Mouse (Mus musculus) urinary bladder, postnatal 4 days (tissue): ENCODE measurements at regions not wholly inside any gene's neighbourhood (a gene's known extent, or its start where the extent isn't known, plus 50 kb on each side); places are given as distances from the start of the nearest gene placed in this dataset.
A peak's percentile ranks its signal among the peaks of the same experiment; 100 is the strongest.

ENCODE experiments used
- DNase-seq, 2 experiments: peaks; one replicate each; pipeline ENCODE4 v3.0.0; 2021 to 2022; ENCODE audit warnings: low spot score in 2 of 2

DNA sequence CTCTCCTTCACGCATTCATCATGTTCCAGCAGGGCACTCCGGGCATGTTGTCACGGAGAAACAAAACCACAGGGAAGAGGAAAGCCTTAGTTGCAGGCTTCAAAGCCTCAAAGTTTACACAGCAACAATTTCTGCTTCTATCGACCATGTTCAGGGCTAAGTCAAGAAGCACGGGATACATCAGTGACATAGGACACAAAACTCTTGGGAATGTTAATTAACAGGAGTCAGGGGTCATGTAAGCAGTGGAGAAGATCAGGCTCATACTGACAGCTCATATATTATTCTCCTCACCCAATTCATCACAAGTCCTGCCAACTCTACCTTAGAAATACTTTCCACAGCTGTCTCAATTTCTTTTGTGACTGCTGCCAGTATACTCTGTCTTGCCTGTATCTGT is 133.0 kb upstream of the Btbd3 start:
- DNase-seq, result no peak

DNA sequence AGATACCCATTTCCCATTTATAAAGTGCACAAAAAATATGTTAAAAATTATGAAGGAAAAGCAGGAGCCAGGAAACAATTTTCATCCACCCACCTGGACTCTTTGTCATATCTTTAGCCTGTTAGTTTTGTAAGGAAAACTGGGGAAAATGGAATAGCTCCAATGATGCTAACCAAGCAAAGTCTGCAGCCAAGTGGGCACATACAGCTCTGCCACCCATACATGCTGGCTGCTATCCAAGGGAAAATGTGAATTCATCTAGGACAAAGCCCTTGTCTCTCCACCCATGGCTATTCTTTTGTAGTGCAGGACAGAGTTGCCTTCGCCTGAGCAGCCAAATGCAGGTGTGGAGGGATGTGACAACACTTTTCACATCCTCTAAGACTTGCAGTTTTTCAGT is 135.5 kb upstream of the Btbd3 start:
- DNase-seq, result no peak

DNA sequence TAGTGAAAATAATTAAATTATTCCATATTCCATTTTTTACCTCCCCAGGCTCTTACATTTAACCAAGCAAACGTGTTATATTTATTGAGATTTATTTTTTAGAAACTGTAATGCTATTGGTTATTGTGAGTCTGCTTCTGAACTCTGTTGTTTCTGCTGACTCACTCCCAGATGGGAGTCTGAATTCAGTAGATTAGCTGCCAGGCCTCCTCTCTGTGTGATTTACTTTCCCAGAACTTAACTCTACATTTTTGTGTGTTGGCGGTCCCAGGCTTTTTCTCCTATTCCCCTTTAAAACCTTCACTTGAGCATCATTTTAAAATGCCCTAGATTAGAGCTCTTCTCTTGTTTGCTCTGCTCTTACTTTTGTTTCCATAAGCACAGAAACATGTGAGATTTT is 136.2 kb upstream of the Btbd3 start:
- no peak for DNase-seq

DNA sequence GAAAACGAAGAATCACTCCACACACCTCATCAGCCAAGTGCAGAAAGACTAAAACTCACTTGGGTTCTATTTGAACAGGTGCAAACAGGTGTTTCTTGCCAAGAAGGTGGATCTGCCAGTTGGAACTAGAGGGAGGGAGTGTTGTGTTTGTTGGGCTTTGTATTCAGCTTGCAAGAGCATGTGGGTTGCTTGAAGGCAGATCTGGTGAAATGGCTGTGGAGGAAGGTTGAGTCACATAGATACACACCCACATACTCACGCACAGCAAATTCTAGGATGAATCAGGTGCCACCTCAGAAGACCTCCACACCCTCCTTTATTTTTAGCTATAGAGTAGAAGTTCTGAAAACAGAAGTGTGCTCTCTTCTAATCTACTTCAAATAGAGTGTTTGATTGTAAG is 156.6 kb upstream of the Btbd3 start:
- DNase-seq, result no peak

DNA sequence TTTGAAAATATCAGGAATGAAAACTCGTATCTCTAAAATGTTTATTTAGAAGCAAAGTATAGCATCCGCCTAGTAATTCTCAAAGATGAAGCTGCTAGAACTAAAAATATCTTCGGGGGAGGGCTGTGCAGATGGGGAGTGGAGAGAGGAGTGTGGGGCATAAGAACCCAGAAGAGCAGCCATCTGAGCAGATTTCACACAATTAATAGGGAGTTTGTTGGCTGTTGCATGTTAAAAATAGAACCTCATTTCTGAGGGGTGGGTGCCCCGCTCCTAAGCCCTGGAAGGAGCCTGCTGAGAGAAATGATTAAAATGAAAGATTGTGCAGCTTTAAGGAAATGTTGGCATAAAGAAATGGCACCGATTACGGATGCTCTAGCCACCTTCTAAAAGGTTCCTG is 171.0 kb upstream of the Btbd3 start:
- DNase-seq, result no peak

DNA sequence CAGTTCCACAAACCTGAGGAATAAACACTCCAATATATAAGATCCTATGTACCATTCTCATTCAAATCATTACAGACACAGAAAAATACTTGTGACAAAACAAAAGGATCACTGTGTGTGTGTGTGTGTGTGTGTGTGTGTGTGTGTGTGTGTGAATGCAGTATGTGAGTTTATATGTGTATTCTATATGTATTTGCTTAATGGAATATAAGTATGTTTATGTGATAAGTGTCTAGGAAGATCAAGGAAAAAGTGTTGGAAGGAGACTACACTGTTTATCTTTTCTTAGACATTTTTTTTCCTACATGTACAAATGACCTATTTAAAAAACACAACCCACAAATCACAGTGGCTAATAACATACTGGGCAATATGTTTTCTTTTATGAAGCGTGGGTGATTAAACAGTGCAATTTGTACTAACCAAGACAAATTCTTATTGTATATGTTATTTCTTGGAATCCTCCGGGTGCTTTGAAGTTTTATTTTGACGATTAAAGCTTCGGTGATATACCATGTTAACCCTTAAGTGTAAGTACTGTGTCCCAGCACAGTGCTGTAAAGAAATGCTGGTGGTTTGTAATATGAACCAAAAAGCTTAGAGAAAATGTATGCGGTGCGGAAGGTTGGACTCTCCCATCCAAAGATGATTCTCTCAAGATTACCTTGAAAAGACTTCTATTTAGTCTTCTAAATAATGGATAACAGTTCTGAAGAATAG is 171.6 kb upstream of the Btbd3 start:
- no peak for DNase-seq

DNA sequence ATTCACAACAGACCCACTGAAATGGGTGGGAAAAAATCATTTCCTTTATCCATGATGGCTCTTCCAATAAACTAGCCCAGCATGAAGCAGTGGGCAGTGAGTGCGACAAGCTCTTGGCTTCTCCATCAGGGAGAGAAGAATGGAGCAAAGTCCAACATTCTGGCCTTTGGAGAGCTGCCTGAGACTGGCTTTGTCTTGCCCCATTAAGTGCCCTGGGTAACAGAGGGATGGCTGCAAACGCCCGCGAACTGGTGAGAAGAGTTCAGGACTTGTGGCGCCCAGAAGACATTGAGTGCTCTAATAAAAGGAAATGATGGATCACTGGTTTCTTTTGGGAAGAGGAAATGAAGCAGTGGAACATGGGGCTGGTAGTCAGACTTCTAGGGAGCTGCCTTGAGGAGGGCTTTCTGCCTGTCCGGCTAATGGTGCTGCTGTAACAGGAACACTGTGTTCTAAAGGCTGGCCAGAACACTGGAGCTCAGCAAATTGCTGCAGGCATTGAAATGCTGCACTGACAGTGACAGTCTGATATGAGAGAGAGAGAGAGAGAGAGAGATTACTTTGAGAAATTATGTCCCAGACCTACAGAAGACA is 182.2 kb upstream of the Btbd3 start:
- no peak for DNase-seq

DNA sequence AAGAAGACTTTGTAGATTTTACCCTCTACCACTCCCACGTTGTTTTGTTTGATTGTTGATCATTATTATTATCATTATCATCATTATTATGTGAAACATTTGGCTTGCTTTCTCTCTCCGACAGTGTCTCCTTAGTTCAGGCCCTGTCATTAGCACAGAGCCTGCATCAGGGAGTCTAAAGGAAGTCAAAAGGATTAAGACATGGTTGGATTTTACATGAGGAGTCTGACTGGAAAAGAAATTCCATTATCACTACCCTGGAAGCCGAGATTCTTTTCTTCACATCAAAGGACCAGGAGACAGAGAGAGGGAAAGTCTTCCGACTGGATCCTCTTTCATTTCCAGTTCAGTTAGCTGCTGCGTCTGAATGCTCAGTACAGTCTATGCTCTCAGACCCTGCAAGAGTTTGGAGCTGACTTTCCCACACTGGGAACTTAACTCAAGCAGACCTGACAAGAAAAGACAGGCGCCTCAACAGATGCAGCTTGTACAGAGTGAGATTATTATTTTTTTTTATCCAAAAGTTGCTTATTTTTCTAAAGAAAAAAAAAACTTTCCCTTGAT is 184.1 kb upstream of the Btbd3 start:
- DNase-seq, result no peak

DNA sequence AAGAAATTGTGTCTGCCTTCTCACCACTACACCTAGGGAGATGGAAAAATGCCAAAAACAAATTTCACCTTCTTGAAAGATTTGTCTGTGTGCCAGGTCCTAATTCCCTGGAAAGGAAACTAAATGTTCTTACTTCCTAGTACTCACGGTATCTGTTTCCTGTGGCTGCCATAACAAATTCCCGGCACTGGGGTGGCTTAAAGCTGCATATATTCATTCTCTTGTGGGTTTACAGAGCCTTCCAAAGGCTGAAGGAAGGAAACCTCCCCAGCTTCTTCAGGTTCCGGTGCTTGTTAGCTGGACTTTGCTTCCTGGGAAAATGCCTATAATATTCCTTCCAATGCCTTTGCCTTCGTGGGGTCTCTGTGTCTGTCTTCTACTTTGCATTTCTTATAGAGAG is 203.3 kb upstream of the Btbd3 start:
- no peak for DNase-seq

DNA sequence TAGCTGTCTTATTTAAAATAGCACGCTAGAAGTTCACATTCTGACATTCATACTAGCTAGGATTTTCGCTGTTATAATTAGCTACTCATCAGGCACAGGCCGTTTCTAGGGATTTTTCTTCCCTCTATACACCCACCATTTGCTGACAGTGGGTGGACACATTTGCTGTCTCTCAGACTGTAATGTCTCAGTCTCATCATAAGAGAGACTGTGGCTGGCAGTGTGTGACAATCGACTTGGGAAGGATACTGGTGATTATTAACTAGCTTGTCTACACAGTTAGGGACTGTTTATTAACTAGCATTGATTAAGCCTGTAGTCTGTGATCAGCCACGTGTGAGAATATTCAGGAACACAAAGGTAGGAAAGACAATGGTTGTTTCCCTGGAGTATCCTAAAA is 208.0 kb upstream of the Btbd3 start:
- DNase-seq, result no peak

DNA sequence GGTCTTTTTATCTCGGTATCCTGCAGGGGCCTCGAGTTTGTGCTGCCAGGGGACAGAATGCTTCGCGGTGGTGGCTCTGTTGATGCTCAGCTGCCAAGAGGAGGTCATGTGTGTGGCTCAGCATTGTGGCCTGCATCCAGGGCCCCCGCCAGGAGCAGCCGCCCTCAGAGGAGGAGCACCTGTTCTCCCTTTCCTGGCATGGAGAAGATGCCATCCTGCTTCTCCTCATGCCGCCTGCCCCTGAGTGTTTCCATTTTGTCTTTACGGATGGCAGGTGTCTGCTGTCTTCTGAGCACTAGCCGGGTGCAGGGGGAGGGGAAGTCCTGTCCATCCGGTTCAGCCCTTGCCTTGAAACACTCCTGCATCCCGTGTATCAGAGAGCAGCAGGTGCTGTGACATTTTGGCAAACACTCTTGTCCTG is 208.6 kb upstream of the Btbd3 start:
- DNase-seq, result no peak

DNA sequence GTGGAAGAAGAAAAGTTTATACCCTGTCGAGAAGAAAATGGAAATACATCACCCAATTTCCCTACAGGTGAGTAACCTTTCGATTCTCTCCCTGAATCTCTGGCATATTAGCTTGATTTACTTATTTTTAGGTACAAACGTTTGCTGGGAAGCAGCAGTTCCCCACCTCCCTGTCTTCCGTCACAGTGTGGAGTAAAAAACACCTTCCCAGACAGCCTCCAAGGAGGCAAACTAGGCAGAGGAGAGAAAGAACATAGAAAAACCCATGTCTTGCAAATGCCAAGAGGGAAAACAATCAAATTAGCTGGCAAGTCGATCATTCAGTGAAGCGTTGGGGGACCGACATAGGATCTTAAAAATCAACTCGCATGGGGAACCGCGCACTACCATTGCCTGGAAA is 209.0 kb upstream of the Btbd3 start:
- DNase-seq, result no peak

DNA sequence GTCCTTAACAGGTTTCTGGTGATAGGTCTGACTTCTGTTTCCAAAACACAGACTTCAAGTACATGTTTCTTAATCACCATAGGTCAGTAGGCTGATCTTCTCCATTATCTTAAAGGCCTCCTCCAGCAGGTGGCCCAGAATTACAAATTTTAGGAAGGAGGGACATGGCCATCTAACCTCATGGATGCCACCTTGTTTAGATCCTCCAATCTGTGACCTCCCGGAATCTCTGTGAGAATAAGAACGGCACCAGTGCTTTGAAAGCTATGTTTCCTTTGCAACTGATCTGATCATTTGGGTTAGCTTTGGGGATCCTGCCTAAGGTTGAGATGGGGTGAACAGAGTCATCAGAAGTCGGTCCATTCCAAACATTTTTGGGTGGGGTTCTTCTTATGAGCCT is 209.4 kb upstream of the Btbd3 start:
- no peak for DNase-seq

DNA sequence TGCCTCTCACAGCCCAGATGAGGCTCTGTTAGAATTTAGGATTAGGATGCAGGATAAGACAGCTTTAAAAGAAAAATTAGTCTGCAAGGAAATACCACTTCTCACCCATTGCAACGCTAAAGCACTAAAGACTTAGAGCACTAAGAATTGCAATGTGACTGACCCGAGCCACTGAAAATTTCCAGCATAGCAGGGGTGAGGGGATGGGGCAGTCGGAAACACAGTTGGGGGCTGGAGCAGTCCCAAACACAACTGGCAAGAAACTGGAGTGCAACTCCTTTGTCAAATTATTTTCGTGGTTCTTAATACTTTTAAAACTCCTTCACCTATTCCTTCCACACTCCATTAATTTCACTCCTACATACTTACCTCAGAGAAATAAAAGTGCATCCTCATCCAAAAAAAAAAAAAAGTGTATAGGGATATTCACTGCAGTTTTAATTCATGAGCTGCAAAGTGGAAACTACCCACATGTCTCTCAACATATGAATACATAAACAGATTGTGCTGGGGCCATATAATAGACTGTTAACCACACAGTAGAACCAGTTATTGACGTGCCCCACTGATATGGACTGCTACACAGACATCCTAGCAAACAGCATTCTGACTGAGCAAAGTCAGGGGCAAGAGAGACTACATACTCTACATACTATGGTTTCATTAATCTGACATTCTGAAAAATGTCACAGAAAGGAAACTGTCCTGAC is 210.3 kb upstream of the Btbd3 start:
- no peak for DNase-seq

DNA sequence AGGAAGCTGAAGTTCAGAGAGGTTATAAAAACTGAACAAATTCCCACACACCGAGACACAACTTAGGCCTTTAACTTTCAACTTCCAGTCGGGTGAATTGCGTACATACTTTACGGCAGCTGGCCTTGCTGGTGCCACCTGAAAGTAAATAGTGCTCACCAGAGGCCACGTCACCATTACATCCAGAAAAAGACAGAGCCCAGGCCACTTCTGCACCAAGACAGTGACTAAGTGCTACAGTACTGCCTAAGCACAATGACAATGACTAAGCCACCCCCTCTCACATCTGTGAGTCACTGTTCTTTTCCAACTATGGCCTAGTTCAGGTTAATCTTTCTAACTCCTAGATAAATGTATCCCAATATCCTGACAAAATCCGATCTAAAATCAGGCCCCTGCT is 215.7 kb upstream of the Btbd3 start:
- no peak for DNase-seq

DNA sequence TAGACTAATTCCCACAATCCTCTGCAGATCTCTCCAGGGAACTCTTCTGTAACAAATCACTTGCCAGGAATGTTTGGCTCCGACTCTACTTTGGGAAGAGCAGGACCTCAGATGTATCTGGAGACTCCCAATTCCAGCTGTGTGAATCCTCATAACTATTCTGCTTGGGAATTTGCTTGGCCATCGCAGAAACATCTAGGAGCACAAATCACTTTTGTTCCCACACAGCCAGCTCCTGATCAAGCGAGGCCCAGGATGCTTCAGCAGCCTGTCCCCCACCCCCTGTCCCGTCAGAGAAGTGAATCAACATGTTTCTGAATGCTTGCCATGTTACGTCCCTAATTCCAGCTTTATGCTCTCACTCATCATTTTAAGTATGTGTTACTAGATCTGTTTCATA is 216.1 kb upstream of the Btbd3 start:
- DNase-seq, result peak in 1 of 2 experiments; percentile 42

DNA sequence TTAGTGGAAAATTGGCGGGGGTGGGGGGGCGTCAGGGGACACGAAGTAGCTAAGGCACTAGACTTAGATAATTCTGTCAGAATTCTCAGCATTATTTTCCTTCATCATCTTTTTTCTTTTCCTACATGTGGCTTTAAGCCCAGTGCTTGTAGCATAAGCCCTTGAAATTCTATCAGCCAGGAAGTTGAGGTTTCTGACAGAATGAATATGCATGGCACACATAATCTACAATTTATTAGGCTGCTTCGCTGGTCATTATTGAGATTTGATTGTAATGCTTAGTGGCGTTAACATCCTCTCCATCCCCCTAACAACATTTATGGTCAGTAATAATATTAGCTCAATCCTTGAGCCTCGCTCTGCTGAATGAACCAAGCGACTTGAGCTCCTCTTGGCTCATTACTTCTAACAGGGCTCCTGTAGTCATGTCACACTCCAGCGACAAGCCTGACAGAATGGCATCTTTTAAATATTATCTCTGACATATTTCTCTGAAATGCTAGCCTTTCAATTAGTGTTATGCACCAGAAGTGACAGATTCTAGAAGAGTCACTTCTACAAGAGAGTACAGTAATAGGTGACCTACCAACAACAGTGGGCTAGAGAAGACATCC is 222.1 kb upstream of the Btbd3 start:
- no peak for DNase-seq

DNA sequence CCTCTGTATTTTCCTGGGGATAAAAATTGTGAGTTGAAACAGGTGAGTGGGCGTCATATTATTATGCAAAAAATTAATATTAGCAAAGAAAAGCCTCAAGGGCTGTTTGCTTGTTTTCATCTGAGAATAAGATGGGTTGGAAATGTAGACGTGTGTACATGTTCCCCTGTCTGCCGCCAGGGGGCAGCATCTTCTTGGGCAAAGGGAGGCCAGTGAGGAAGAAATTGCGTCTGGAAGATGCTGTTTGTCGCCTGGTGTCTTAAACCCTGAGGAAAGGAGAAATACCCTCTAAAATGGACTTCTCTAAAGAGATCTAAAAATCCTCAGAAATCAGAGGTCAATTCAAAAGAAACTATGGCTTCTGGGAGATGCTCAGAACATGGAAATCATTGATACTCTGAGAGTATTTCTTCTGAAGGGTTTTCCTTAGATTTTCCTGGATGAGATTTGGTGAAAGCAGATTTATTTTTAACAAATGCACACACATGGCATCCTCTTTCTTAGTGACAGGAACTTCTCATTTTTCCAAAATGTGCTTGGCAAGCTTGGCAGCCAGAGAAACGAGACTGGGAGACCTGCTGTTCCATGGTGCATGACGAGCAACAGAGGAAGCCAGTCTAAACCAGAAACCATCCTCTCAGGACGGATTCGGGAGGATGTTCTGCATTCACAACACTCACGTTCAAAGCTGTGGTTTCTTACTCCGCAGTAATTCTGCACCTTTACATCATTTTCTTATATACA is 222.8 kb upstream of the Btbd3 start:
- peak; percentile 57 to 77 for DNase-seq

DNA sequence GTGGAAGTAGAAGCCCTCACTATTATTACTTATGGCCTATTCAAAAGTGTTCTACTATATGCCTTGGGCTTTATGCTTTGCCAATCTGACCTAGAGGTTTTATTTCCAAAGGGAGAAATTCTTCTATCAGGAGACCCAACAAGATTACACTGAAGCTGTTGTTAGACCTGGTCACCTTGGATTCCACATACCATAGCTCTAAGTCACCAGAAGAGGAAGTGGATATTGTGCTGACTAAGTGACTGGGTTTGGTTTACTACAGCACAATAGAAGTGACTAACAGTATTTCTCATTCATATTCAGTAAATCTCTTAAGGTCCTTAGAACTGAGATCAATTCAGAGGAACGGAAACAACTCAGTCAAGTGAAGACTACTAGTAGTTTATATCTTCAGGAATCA is 229.0 kb upstream of the Btbd3 start:
- DNase-seq, result no peak

DNA sequence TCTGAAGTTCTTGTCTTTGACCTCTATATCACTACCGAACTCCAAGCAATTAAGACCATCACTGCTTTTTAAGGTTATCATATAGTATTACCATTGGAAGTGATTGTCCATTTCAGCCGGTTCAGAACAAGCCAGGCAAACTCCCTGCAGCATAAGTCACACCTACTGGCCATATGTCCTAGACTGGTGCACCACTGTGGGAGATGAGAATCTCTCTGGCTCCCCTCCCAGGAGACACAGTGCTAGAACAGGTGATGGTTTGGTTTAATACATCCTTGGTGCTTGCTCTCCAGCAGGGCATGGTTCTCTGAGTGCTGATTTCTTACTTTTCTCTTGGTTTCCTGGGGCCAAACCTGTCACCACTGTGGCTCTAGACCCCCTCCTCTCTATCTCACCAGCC is 232.8 kb upstream of the Btbd3 start:
- DNase-seq, result no peak

DNA sequence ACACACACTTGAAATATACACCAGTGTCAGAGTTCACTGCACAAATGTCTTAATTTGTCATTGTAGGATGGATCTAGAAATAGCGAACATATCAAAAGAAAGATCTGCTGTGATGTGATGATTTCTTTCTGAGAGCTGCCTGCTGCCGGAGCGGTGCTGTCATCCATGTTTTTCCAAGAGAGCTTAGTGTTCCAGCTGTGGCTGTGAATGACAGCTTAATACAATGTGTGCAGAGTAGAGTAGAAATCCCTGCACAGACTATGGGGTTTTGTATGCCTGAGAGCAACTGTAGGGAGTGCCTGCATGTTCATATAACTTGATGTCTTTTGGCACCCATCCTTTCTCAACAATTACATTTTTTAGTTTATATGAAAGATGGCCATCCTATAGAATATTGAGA is 274.6 kb upstream of the Btbd3 start:
- DNase-seq, result no peak

DNA sequence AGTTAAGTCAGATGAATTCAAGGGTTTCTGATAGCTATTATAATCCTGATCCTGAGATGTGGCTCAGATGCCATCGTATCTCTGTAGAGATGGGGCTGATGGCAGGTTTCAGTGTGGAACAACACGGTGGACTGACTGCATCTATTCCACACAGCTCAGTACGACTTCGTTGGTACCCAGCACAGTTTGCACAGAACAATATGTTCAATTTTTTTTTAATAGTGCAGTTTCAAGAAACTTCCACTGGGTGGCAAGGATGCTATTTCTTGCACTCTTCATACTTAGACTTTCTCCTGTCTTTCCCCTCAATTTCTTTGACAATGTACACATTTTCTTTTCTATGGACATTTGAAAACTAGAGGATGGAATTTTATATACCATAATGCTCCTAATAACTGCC is 278.6 kb upstream of the Btbd3 start:
- DNase-seq, result no peak
